Mouse (Mus musculus): ENCODE measurements around the gene Robo2. TPM values are rescaled to one million over a fixed set of nuclear protein-coding genes. Genes with fewer than 3 reads are reported as not detected.

Gene Robo2
- 1 to 10 TPM in 1 of 2 experiments, under 1 TPM in 1; 0.23 to 1.0 TPM for total RNA-seq (2021)
- long read RNA-seq, experiment 1, result 0 reads
- long read RNA-seq, experiment 2, result 0 reads

DNA sequence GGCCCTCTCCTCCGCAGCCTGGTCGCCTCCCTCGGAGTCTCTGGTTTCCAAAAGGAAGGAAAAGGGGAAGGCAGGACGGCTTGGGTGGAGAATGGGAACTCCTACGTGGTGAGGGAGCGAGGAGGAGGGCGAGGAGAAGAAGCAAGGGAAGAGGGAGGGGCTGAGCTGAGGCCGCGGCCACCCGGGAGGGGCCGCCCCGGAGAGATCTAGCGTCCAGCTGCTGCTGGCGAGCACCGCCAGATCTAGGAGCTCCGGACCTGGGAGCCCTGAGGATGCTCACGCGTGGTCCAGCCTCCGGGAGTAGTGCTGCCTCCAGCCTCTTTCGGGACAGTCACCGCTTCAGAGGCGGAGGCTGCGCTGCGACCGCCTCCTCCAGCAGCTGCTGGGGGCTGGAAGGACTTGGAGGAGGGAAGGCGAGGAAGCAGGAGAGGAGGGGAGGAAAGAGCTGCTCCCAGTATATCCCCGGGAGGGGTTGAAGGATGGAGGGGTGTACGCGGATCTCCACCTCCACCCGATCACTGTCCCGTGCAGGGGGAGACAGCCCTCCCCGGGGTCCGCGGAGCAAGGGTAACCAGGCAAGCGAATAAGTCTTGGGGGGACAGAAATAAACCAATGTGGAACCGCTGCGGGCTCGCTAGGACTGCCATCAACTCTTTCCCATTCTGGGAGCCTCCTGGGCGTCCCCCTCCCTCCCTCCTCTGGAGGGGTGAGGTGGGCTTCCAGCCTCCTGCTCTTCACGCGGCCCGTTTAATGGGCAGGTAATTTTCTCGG lies at the start of gene Robo2:
Gene Robo2, minus strand, starts transcription at position 345 of the 771 bp plus-strand sequence.
- intact Hi-C loops (cut with DNase I), result loop anchor here (5.0 kb wide), 1 partner anchor 1314 kb away; no protein-coding TSS in a partner anchor
- Histone ChIP-seq H3K27ac (0 out of 2 replicates have a peak within 1 kb of the TSS, but pooled peaks have one; percentile 20), H3K4me3 (peak within 1 kb of the TSS; percentile 67)
- TF ChIP-seq CTCF (IDR thresholded peaks at IDR 0.05), result no peak
- peak; percentile 61 for DNase-seq

- Histone ChIP-seq H3K4me3 (no peak overlapping the region), H3K27ac (no peak overlapping the region)
- intact Hi-C loops (cut with DNase I), result no loop called here
- TF ChIP-seq CTCF (IDR thresholded peaks at IDR 0.05), result no peak
- no peak for DNase-seq
Observed at GRCm38 (mm10) chr16:74458138-74458537, 46.5 kb upstream of the Robo2 start.

DNA sequence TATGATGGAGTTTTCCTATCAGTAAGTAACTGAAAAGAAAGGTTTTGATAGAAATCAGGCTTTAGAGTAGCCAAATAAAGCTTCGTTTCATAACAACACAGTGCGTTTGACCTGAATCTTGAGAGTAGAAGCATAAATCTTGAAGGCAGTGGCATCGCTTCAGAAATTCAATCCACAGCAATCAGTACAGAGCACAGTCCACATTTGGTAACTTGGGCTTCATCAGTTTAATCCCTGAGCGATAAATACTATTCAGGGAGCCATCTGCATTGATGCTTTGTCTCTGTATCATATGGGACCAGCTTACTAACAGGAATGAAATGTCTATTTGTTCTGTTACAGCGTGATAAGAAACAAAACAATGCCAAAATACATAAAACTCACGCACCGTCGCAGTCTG lies 46.1 kb upstream of the Robo2 start:
- no peak for DNase-seq
- no peak for TF ChIP-seq CTCF (IDR thresholded peaks at IDR 0.05)
- Histone ChIP-seq H3K4me3 (no peak overlapping the region), H3K27ac (no peak overlapping the region)
- intact Hi-C loops (cut with DNase I), result no loop called here

DNA sequence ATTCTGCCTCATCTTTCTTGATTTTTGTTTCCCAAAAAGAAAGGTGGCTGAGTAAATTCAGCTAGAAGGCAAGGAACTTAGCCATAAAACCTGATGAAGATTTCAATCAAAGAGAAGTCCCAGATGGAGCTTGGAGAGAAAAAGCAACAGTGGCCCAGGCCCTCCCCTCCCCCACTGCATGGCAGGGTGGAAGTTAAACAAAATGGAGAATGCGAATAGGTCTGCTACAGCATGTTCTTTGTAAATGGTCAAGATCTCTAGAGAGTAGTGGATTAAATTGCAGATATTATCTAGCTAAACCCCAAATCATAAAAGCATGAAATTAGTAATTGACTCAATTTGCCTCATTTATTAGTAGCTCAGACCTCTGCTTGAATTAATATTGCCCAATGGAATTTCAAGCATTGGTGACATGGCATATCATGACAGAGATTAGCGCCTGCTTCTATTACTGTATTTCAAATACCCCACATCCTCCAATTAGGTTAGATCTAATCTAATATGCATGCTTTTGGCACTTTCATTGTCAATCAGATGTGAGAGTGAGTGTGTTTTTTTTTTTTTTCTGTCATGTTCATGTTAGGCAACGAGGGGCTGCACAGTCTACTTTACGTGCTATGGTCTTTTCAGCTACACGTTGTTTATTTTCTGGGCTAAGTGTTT lies 45.3 kb upstream of the Robo2 start:
- no peak overlapping the region for H3K4me3 ChIP-seq
- intact Hi-C loops (cut with DNase I), result no loop called here
- TF ChIP-seq CTCF (IDR thresholded peaks at IDR 0.05), result no peak
- H3K27ac ChIP-seq, result no peak overlapping the region
- DNase-seq, result no peak

DNA sequence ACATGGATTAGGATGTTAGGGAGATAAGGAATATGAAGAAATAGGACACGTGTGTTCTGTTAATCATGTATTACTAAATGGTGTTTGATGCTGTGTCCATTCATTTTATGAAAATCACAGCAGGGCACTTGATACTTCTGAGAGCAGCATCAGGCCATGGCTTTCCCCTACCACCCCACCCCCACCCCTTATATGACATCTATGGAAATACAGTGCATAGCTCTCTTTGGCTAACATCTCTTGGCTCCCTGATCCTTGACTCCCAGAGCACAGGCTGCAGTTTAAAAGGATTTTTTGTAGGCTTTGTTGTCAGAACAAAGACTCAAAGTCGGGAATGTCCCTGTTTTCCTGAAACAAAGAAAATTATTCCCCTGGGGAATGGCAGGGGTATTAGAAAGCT lies 43.6 kb upstream of the Robo2 start:
- no peak overlapping the region for H3K27ac ChIP-seq
- intact Hi-C loops (cut with DNase I), result no loop called here
- TF ChIP-seq CTCF (IDR thresholded peaks at IDR 0.05), result no peak
- H3K4me3 ChIP-seq, result no peak overlapping the region
- no peak for DNase-seq

DNA sequence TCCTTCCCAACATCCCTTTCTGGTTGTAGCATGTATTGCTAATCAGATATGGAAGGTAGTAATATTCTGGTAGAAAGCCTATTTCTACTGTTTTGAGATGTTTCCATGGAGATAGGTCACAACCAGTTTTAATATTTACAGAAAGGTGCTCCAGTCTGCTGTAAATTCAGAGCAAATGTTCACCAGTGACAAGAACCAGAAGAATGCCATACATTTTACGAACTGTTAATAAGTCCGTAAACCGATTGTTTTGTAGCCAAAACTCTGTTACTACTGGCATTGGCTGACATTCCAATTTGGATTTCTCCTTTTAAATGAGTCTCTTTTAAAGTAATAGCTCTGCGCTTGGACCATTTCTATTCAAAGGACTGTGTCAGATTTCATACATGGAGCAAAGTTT lies 36.4 kb upstream of the Robo2 start:
- H3K27ac ChIP-seq, result no peak overlapping the region
- intact Hi-C loops (cut with DNase I), result no loop called here
- no peak for TF ChIP-seq CTCF (IDR thresholded peaks at IDR 0.05)
- H3K4me3 ChIP-seq, result no peak overlapping the region
- DNase-seq, result no peak

GRCm38 (mm10) chr16:74427071-74427470 lies 15.4 kb upstream of the Robo2 start:
- TF ChIP-seq CTCF (IDR thresholded peaks at IDR 0.05), result no peak
- Histone ChIP-seq H3K4me3 (no peak overlapping the region), H3K27ac (no peak overlapping the region)
- DNase-seq, result no peak
- intact Hi-C loops (cut with DNase I), result no loop called here

DNA sequence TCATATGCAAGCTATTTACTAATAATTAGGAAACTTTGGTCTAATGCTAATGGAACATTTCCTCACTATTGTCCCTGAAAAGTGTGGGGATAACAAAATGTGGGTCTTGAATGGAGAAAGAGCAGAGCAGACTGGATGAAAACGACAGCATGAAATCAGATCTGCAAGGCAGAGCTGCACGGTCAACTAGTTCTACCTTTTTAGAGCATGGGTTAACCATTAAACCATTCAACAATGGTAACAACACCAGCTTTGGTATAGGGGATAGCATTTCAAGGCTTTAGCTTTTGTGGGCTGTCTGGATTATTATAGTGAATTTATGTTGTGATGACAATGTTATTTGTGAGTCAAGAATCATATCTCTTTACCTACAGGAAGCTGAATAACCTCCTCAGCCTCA lies 8.7 kb upstream of the Robo2 start:
- DNase-seq, result no peak
- intact Hi-C loops (cut with DNase I), result no loop called here
- Histone ChIP-seq H3K27ac (no peak overlapping the region), H3K4me3 (no peak overlapping the region)
- TF ChIP-seq CTCF (IDR thresholded peaks at IDR 0.05), result no peak

DNA sequence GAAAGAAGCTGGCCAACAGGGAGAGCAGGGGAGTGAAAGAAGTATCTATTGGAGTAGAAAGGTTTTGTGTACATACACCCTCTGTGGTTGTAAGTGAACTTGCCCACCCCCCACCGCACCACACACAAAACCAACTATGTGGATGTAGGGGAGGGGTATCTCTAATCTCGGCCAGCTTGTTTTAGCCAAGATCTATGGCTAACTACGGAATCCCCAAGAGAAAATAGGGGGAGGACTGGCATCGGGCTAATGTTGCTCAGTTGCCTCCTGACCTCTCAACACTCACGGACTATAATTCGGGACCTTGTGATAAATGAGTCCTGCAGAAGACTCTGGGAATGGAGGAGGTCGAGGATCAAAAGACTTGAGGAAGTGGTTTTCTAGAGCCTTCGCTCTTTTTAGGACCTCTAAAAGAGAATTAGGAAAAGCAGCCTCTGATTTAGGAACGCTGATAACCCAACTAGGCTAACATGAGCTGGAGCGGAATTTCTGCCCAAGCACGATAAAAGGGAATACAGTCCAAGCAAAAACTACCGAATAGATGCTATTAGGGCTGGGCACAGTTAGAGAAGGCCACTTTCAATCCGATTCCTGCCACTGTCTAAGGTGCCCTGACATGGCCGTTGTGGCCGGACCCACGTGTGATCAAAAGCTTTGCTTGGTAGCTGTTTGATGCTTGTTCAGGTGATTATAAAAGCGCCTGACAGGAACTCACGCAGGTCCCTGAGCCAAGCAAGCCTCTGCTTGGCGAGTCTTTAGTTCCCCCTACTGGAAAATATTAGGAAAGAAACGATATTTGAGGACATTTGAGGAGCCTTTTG lies 1.1 kb upstream of the Robo2 start:
- peak; percentile 61 for TF ChIP-seq CTCF (IDR thresholded peaks at IDR 0.05)
- H3K4me3 ChIP-seq, result peak overlapping the region; percentile 63
- H3K27ac ChIP-seq, result no peak overlapping the region
- peak; percentile 15 for DNase-seq
- intact Hi-C loops (cut with DNase I), result loop anchor here (5.0 kb wide), 1 partner anchor 1315 kb away; no protein-coding TSS in a partner anchor

DNA sequence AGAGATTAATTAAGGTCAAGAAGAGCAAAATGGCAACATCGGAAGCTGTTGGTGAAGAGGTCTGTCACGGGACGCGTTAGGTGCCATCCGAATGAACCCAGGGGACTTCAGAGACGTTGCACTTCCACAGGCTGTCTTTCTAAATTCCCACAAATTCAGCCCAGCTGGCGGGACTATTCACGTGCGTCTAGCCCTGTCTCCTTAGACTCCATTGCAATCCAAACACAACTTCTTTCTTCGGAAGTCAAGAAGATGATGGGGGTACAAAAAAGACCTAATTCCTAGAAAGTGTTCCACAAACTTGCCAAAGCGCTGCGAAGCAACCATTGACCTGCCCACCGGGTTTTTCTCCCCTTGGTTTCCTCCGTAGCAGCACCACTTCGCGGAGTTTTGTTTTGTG lies 604 bp downstream of the Robo2 start:
- TF ChIP-seq CTCF (IDR thresholded peaks at IDR 0.05), result no peak
- intact Hi-C loops (cut with DNase I), result loop anchor here (5.0 kb wide), 1 partner anchor 1314 kb away; no protein-coding TSS in a partner anchor
- no peak for DNase-seq
- H3K27ac ChIP-seq, result no peak overlapping the region
- peak overlapping the region; percentile 67 for H3K4me3 ChIP-seq

DNA sequence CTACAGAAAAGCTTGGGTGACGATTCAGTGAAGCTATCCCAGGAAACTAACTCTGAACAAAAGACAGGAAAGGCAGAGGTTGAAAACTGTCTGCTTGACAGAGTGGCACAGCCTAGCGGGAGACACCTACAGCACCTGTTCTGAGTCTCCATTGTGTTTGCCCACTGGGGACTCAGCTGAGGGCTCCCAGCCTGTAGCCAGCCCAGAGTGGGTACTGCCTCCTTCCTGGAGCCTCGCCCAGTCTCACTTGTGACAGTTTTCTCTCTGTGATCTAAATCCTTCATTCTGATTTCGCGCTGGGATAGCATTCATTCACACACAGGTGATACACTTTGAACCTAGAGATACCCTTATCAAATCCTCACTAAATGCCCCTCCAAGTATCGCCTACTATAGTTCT lies 1.5 kb downstream of the Robo2 start:
- intact Hi-C loops (cut with DNase I), result loop anchor here (5.0 kb wide), 1 partner anchor 1313 kb away; no protein-coding TSS in a partner anchor
- TF ChIP-seq CTCF (IDR thresholded peaks at IDR 0.05), result no peak
- DNase-seq, result peak; percentile 8
- Histone ChIP-seq H3K27ac (no peak overlapping the region), H3K4me3 (no peak overlapping the region)

- DNase-seq, result no peak
- Histone ChIP-seq H3K4me3 (no peak overlapping the region), H3K27ac (no peak overlapping the region)
- TF ChIP-seq CTCF (IDR thresholded peaks at IDR 0.05), result no peak
- intact Hi-C loops (cut with DNase I), result no loop called here
Observed at GRCm38 (mm10) chr16:74409548-74409947, 2.1 kb downstream of the Robo2 start.
